Mouse (Mus musculus) mesoderm, embryonic 11.5 days (tissue): ENCODE measurements around the gene Olfr731.

ENCODE experiments used
- DNase-seq: peaks from one replicate; pipeline ENCODE4 v3.0.0-alpha.2; 2012; ENCODE audit warnings: low read depth, low spot score

Gene Olfr731

DNA sequence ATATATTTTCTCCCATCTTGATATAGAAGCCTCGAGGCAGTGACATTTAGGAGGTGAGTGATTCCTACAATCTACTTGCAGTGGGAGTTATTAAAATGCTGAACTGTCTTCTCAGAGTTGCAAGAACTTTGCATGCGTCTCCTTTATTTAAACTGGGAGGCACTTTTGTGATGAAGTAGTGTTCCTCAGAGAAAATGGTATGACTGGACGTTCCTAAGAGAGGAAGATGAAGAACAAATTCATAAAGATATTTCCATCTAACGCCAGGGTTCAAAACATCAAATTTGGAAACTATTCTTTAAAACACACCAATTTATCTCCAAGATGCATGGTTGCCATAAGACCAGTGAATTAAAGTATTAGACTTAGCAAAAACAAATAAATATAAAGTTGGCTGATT lies at the start of gene Olfr731:
TSS of gene Olfr731 (minus strand) at position 101 of the 400 bp plus-strand sequence.
- no peak for DNase-seq

DNA sequence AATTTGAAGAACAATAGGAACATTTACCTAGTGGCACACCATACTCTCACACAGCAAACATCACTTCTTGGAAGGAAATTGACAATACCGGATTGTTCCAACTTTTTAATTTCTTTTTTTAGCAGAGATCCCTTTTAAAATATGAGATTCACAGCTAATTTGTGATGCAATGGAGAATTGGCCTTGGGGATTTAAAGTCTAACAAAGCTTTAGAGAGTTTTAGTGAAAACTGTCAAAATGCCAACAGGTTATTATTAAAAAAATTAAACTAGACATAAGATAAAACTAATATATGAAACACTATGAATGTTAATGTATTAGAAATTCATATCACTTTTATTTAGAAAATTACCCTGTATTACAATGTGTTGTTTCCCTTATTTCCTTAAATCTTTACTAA lies 42.4 kb upstream of the Olfr731 start, which contains the start of gene Olfr732:
TSS of gene Olfr732 (minus strand) at position 101 of the 400 bp plus-strand sequence.
- no peak for DNase-seq

DNA sequence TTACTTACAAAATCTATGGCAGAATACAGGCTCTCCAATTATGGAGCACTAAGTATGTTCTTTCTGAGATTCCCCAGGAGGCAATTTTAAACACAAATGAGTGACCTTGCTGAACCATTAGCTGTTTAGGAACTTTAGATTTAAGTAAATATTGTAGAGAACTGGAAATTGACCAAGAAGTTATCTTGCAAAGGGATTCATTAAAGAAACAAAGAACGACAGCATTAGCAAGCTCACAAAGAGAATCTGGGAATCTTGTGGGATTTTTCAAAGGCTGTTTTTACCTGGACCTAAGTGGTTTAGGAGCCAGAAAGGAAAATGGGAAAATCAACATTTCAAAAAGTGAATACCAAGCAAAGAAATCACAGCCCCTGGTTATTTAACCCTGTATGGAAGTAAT lies 53.6 kb downstream of the Olfr731 start, which contains the start of gene Olfr730:
TSS of gene Olfr730 (minus strand) at position 101 of the 400 bp plus-strand sequence.
- no peak for DNase-seq
